18 mouse cellular contexts compared by ENCODE assay signal in the genomic region with DNA sequence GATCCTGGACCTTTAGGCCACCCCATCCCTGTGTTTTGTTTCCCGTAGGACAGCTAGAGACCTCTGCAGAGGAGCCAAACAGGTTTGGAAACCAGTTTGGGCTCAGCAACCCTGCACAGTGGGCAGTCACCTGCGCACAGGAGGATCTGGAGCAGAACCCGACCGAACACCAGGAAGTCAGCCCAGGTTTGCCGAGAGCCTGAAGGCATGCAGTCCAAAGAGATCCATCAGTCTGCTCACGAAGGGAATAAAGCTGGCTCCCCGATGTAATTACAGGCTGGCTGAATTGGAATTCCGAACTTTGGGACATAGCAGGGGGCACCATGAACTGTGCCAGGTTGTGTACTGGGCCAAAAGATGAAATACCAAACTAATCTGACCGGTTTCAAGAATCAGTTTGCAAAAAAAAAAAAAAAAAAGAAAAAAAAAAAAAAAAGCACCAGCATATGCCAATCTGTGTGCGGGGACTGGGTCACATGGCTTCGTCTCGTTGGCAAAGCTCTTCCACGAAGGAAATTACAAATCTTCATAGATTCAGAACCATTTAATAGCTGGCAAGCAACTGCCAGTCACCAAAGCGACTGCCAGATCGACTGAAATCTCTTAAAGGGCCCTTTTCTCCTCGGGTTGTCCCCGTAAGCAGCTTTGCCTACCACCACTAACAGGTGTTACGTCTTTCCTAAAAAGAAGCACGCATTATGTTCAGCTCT.
DNase-seq lines count a peak whose midpoint lies in the region; ATAC-seq and TF ChIP-seq lines count a peak whose summit lies in the region.
"Had no signal": no experiment of that assay in that cellular context is flagged by ENCODE, and none has a peak within 500 bp of the region (broad histone marks: within the 10 kb centered on the region; RNA-seq: fewer than 3 reads in every experiment).

No protein-coding gene starts in this region.

- TF ChIP-seq POLR2A in brain, embryonic 14.5 days (IDR thresholded peaks at IDR 0.05; ENCODE audit: borderline replicate concordance, extremely low read depth, insufficient read depth, insufficient read length, poor library complexity, severe bottlenecking): no peak

- H3K4me3 ChIP-seq in kidney, embryonic 15.5 days (replicated peaks): no peak overlapping the region
- H3K4me3 ChIP-seq: heart, embryonic 10.5 days; hindbrain, embryonic 10.5 days; limb, embryonic 13.5 days; stomach, embryonic 15.5 days had no signal

- no peak for ATAC-seq in kidney, embryonic 15.5 days (replicated peaks; ENCODE audit: low FRiP score)
- ATAC-seq: intestine, embryonic 16.5 days; liver, postnatal 0 days had no signal

- no peak overlapping the region for H3K4me2 ChIP-seq in kidney, embryonic 15.5 days
- H3K4me2 ChIP-seq: limb, embryonic 13.5 days; stomach, embryonic 15.5 days had no signal

- no peaks in the 10 kb centered on the region for H3K36me3 ChIP-seq in kidney, embryonic 15.5 days
- H3K36me3 ChIP-seq: G1E; heart, embryonic 10.5 days; hindbrain, embryonic 10.5 days; limb, embryonic 13.5 days; stomach, embryonic 15.5 days had no signal

- TF ChIP-seq CTCF in brain, embryonic 14.5 days (IDR thresholded peaks at IDR 0.05; ENCODE audit: borderline replicate concordance, extremely low read depth, insufficient read depth, insufficient read length): no peak

- H3K9me3 ChIP-seq in kidney, embryonic 15.5 days (replicated peaks): no peaks in the 10 kb centered on the region
- H3K9me3 ChIP-seq: G1E; heart, embryonic 10.5 days; hindbrain, embryonic 10.5 days; limb, embryonic 13.5 days; stomach, embryonic 15.5 days had no signal

- H3K27me3 ChIP-seq in kidney, embryonic 15.5 days: no peaks in the 10 kb centered on the region
- H3K27me3 ChIP-seq: limb, embryonic 13.5 days; stomach, embryonic 15.5 days had no signal

- peaks cover 13% of the 10 kb centered on the region for H3K4me1 ChIP-seq in kidney, embryonic 15.5 days

- H3K27ac ChIP-seq in kidney, embryonic 15.5 days: no peak overlapping the region
- H3K27ac ChIP-seq: heart, embryonic 10.5 days; hindbrain, embryonic 10.5 days; limb, embryonic 13.5 days; stomach, embryonic 15.5 days had no signal

- intact Hi-C loops in heart, postnatal 36 days (cut with DNase I): no loop called here

- H3K9ac ChIP-seq in kidney, embryonic 15.5 days: no peak overlapping the region
- H3K9ac ChIP-seq: limb, embryonic 13.5 days; liver, postnatal 0 days; stomach, embryonic 15.5 days had no signal

- peak; percentile 31 for DNase-seq in kidney, adult 11 months
- peak; percentile 51 for DNase-seq in brain, embryonic 14.5 days (ENCODE audit: low read depth)
- peak; percentile 78 to 88 for DNase-seq in cerebellum, postnatal 10 days
- peak; percentile 14 to 59 for DNase-seq in kidney, postnatal 25 days
- DNase-seq in heart, postnatal 36 days: no peak
- no peak for DNase-seq in frontal cortex, postnatal 25 days (ENCODE audit: low spot score in 2 of 2)
- DNase-seq in adrenal gland, postnatal 36 days: no peak
- DNase-seq: B cell, adult 2 months; embryo, embryonic 11 days; liver, postnatal 0 days; right cerebral cortex, postnatal 14 days had no signal

- WGBS in kidney, embryonic 15.5 days: 80% methylated on average over 19 of the region's 19 CpGs

Comparison
In these comparisons a context has a peak if more than half of its experiments do, and no peak if none do; other contexts are left out.
1. DNase-seq: peak in kidney, adult 11 months (single experiment), brain, embryonic 14.5 days (single experiment), cerebellum, postnatal 10 days (2 of 2) and kidney, postnatal 25 days (2 of 2); none in heart, postnatal 36 days (0 of 2), frontal cortex, postnatal 25 days (0 of 2) and adrenal gland, postnatal 36 days (0 of 2).